Mouse (Mus musculus) liver, postnatal 0 days (tissue): ENCODE results near the gene Ctnnb1.

Experiments used
- CTCF ChIP-seq: sonication (generic); IDR thresholded peaks from 2 replicates; pipeline ENCODE4 v1.5.1; 2016; ENCODE audit warnings: antibody characterized with exemption, low read depth
- EP300 ChIP-seq: IDR thresholded peaks from 2 replicates; pipeline ENCODE4 v1.6.1; 2016; ENCODE audit warnings: antibody characterized with exemption, low read depth, mild to moderate bottlenecking

GRCm38 (mm10) chr9:121001681-121002540, 72.9 kb downstream of the Ctnnb1 start:
- TF ChIP-seq CTCF (no peak), EP300 (no peak)
